Mouse (Mus musculus) gonadal fat pad, adult 2 months (tissue): Measurements from ENCODE around the gene Nuak1. TPM values are rescaled to one million over a fixed set of nuclear protein-coding genes. Genes with fewer than 3 reads are reported as not detected.
"Not testable (repeated sequence)": the region's sequence is repeated elsewhere in the genome, so short reads cannot be mapped to it uniquely, and the experiment has no call there.

Source experiments
- DNase-seq: peaks from one replicate; pipeline ENCODE4 v3.0.0-alpha.2; 2012; ENCODE audit warnings: low read depth
- polyA plus RNA-seq: library from polyadenylated mRNA; depleted of rRNA; stranded (reverse); fragments of >200 nt; gene quantifications from 2 replicates; pipeline ENCODE4 v1.2.3, GENCODE M21; 2012; rRNA removed

Nuak1 gene
- 13.3 and 13.9 TPM in 2 replicates for polyA plus RNA-seq

- no peak for DNase-seq
Measured at GRCm38 (mm10) chr10:84440541-84441433, at the start of gene Nuak1. Nuak1 (minus strand) TSS chr10:84440597.

GRCm38 (mm10) chr10:84490115-84490514 is 49.7 kb upstream of the Nuak1 start:
- no peak for DNase-seq

DNA sequence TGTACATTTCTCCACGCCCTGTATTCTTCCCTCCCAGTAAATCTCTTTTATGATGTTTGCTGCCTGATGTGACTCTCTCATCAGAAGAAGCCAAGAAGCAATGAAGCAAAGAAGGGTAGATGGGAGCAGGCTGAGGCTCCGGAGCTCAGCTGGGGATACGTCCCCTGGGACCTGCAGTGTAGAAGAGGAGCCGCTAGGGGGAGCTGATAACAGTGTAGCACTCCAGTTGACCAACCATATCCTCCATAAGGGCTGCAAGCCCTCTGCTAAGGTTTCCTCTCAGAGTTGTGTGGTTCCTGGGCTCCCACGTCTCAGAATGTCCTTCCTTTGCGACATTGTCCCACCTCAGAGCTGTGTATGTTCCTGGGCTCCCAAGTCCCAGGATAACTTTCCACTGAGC is 47.9 kb upstream of the Nuak1 start:
- no peak for DNase-seq

DNA sequence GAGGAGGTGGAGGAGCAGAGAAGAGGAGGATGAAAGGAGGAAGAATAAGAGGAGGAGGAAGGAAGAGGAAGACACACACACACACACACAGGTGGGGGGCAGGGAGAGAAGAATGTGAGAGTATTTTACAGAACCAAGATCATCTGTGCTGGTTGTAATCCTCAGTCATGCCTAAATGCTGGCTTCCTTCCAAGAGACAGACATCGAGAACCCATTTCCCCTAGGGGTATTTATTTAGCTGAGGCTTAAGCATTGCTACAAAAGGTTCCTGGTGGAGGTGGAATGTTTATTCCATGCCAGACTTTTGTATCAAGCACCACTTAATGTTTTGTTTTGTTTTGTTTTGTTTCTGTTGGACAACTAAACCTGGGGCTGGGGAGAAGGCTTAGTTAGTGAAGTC is 44.3 kb upstream of the Nuak1 start:
- no peak for DNase-seq

DNA sequence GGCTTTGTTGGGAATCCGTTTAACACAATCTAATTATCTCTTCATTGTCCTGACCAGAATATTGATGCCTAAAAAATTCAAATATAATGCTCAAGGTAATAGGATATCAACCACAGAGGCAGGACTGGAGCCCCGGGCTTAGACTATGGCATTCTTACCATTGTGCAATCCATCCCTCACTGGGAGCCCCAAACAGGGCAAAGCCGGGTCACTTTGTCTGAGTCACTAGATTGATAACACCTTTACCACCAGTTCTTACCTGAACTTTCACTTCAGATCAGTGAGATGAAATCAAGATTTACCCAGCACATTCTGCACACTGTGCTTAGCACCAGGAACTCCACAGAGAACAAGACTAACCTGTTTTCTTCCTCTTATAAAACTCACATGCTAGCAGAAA is 43.2 kb upstream of the Nuak1 start:
- DNase-seq, result no peak

DNA sequence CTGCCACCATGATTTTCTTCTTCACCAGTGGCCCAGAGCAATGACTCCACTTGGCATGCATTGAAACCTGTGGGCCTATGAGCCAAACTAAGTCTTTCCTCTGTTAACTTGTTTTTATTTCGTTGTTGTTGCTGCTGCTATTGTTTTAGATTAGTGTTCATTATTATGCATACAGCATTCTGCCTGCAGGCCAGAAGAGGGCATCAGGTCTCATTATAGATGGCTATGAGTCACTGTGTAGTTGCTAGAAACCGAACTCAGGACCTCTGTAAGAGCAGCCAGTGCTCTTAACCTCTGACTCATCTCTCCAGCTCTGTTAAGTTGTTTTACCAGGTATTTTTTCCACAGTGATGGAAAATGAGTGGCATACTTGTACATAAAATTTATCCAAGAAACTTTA is 42.7 kb upstream of the Nuak1 start:
- DNase-seq, result no peak

DNA sequence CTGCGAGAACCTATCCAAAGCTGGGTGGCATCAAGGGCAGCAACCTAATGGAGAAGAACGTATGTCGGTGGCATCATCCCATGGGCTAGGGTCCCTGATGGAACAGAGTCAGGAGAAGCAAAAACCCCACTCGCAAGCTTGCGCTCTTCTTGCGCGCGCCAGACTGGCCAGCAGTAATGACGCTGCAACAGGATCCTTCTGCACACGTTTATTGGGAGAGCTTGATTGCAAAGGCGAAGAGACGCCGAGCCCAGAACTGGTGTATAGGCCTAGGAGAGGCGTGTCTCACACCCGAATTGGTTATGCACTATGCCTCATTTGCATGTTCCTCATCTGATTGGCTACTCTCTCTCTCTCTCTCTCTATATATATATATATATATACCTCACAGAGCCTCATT is 42.0 kb upstream of the Nuak1 start:
- DNase-seq, result not testable (repeated sequence)

DNA sequence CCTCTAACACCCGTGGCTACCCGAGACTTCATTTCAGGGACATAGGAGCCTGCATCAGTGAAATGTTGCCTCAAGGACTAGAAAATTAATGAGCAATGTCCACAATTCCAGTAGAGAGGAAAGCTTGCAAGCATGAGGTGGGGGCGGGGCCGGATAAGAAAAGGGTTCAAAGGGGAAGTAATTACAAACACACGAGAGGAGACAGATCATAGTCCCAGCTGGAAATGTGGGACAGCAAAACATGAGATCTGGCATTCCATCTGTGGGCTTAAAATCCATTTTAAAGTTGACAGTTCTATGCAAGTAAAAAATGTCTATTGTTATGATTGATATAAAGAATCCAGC is 40.9 kb upstream of the Nuak1 start:
- no peak for DNase-seq

DNA sequence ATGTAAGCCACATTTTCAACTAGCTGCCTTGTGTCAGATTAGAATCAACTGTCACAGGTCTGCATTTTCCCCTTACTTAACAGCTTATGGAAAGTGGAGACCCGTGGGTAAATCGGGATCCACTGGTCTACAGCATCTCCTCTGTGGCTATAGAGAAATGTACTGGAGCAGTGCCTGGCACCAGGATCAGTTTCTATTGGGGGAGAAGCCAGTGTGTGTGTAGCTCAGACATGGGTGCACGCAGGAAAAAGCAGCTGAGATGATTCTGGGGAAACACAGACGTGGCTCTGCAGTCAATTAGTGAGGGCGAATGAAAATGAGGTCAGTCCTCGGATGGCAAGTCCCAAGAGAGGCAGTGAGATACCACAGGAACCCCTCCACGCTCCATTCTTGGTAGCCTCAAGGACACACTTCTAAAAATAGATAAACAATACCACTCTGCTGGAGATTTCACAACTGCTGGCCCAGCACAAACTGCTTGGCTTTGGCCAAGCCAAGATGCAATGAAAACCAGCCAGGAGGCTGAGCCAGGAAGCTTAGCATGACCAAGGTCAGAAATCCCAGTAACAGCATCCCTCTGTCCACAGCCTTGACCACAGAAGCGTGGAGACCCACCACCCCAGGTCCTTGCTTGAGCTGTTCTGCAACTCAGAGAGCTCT is 40.4 kb upstream of the Nuak1 start:
- no peak for DNase-seq

DNA sequence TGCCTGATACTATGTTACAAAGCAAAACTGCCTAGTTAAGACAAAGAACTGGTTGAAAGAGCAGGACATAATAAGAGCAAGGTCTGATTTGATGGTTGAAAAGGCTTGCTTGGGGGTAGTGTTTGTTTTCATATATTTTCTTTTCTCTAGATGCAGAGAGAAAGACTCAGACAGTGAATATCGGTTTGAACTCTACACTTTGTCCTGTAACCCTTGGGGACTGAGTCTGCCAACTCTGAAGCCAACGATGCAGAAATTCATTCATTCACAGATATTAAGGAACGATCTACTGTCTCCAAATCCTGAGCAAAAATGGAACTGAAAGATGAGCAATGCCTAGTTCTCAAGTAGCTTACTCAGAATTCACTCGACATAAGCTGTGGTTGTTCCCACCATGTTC is 39.7 kb upstream of the Nuak1 start:
- DNase-seq, result no peak

GRCm38 (mm10) chr10:84477613-84478076 is 37.2 kb upstream of the Nuak1 start:
- DNase-seq, result no peak

DNA sequence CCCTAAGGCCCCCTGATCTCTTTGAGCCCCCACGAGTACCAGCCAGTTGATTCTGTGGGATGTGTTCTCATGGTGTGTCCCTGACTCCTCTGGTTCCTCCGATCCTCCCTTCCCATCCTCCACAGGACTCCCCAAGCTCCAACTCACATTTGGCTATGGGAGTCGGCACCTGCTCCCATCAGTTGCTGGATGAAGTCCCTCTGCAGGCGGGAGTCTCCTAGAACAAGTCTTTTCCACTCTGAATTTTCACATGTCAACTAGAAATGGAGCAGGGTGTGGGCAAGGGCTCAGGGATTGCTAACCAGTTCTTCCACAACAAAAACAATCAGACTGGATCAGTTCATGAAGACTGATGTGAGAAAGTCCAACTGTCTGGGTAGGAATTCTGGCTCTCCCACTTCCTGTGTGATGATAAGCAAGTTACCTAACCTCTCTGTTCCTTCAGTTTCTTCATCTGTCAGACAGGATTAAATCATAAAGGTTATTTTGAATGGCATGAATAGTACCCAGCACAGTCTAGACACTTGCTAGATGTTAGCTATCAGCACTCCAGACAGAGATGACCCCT is 36.7 kb upstream of the Nuak1 start:
- no peak for DNase-seq

DNA sequence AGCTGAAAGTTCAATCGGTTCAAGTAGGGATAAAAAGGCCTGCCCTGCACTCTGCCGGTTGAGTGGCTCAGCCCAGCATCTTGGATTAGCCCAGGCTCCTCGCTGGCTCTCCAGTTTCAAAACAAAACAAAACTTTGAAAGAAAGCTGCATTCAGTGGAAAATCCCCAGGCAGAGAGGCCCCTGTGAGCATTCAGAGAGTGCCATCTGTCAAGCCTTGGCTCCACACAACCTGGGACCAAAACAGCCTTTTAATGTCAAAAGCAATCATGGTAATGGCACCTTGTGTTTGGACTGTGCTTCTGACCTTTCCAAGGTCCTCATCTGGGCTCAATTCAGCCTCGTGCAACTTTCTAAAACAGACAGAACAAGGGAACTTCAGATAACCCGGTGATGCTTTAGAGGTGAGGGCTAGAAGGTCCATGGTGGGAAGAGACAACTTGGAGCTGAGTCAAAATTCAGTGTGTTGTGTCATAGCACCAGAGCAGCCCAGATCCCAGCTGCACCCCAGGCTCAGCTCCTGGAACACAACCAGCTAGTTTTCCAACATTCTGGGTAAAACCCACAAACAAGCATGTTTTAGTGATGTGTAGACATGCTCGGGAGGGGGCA is 27.3 kb upstream of the Nuak1 start:
- no peak for DNase-seq

DNA sequence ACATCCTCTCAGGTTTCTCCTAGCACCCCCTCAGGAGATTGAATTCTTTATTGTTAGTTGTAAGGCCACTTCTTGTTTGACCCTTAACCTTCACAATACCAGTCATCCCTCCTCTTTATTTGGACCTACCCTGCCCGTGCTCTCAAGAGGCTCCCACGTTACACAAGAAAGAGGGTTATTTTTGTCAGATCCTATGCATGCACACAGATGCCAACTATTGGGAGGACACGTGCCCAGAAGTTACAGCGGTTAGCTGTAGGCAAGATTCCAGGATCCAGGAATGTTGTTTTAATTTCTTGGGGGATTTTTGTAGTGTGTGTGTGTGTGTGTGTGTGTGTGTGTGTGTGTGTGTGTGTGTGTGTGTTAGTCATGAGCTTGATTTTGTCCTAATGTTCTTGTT is 25.1 kb upstream of the Nuak1 start:
- no peak for DNase-seq

DNA sequence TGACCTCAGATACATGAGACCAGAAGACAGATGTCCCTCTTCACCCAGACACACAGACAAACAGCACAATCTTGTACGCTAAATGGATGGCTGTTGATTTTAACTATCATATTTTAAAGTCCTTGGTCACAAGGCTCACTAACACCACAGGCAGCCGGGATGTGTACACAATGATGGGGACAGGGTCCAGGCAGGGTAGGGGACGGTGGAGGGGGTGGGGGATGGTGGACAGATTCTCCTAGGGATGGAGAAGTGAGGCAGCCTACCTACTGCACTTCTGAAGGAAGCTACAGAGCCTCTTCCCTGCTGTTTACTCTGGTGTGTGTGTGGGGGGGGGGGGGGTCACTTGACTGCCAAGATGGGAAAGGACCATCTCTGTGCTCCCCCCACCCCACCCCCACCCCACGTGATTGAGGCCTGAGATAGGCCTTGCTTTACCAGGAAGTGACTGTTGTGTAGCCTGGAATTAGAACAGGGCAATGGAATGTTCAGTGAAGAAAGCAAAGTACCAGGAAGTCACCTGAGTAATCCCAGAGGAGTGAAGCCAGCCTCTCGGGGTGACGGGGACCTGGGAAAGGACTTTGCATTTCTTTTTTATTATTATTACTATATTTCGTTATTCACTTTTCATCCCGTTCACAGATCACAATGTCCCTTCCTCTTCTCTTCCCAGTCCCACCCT is 20.2 kb upstream of the Nuak1 start:
- DNase-seq, result no peak

DNA sequence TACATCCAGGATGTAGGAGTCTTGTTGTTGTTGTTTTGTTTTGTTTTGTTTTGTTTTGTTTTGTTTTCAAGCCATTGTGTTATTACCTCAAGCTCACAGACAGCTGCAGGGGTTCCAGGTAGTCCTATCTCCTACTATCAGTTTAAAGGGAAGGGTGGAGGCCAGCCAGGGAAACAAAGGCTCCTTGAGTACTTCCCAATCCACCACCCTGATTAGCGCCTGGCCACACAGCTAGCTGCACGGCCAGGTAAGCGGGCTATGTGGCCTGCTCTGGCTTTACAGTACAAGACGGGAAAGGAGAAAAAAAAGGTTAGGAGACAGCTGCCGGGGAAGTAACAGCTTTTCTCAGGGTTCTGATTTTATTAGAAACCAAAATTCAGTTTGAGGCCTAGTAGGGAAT is 17.7 kb upstream of the Nuak1 start:
- no peak for DNase-seq

GRCm38 (mm10) chr10:84457539-84457938 is 17.1 kb upstream of the Nuak1 start:
- no peak for DNase-seq

- no peak for DNase-seq
Measured at GRCm38 (mm10) chr10:84456632-84457320, 16.4 kb upstream of the Nuak1 start.

DNA sequence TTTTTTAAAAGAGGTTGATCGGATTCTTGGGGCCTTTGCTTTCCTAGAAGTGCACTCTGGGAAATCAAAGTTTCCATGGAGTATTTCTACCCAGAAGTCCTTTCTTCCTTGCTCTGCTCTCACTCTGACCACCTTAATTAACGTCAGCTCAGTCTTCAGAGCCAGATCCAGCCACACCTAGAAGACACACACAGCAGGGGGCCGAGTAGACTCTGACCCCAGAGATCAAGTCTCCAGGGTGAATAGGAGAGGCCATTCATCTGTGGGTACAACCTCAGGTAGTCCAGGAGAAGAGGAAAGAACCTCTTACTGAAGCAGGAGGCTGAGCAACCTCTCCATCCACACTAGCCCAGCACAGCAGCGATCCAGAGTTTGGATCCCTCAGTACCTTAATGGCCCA is 11.5 kb upstream of the Nuak1 start:
- no peak for DNase-seq

GRCm38 (mm10) chr10:84450654-84451053 is 10.3 kb upstream of the Nuak1 start:
- DNase-seq, result no peak

DNA sequence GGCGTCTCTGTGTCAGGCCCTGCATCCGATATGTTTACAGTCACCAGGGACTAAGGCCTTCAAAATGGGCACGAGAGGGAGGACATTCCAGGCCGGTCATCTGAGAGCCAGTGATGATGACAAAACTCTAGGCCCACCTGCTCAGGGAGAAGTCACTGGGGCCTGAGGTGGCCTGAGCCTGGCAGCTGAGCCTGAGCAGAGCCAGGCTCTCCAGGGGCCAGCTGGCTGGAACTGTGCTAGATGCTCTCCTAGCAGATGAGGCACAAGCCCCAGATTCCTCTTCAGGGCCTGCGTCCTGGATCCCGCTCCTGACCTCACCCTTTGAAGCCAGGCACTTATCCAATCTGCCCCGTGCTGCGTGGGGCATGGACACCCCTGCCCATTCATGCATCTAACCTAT is 9.3 kb upstream of the Nuak1 start:
- no peak for DNase-seq
